Mouse (Mus musculus): ENCODE results near the gene Cntnap2.

DNA sequence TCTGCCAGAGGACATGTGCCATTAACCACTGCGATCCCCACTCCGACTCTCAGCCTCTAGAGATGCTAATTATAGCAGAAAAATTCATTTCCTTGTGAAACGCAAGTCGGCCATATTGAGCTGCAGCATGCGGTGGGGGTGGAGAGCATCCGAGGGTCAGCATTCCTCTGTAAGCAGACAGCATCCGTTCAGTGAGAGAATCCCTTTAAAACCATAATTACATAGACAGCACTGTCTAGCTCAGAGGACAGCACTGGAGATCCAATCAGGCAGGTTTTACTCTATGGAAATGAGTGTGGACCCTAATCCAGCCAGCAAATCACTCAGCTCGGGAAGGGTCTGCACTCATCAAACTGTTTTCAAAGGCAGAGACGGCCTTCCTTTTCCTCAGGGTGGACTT, 2133.3 kb downstream of the Cntnap2 start:
- TF ChIP-seq POLR2A (IDR thresholded peaks at IDR 0.05; ENCODE audit: insufficient read length, low read depth) (no peak), MAX (IDR thresholded peaks at IDR 0.05; ENCODE audit: low read depth) (no peak), CEBPB (IDR thresholded peaks at IDR 0.05; ENCODE audit: insufficient read depth, poor library complexity, severe bottlenecking) (no peak), E2F4 (IDR thresholded peaks at IDR 0.05; ENCODE audit: insufficient read depth) (no peak), MYOG (IDR thresholded peaks at IDR 0.05; ENCODE audit: control insufficient read depth in 1 of 3, insufficient read depth in 1 of 3, insufficient read length in 2 of 3, low read depth in 2 of 3) (no peak), TCF12 (IDR thresholded peaks at IDR 0.05; ENCODE audit: insufficient read depth, poor library complexity, severe bottlenecking) (no peak), USF1 (IDR thresholded peaks at IDR 0.05; ENCODE audit: low read depth) (no peak), MYOD1 (IDR thresholded peaks at IDR 0.05; ENCODE audit: control insufficient read depth in 1 of 3, insufficient read length in 2 of 3, low read depth in 2 of 3) (no peak), REST (IDR thresholded peaks at IDR 0.05; ENCODE audit: insufficient read depth, insufficient read length) (no peak)
